Mouse (Mus musculus) cortical plate, adult 2 months (tissue): ENCODE measurements around the gene Apln.

ENCODE experiments used
- CTCF ChIP-seq: fragments of 200-500 bp; IDR thresholded peaks from 2 replicates; pipeline ENCODE4 v1.5.1; 2011; ENCODE audit warnings: mild to moderate bottlenecking, control low read depth, low read length; ENCODE audit not compliant: insufficient read depth; ENCODE audit errors: extremely low read depth
- POLR2A ChIP-seq: fragments of 200-500 bp; IDR thresholded peaks from 2 replicates; pipeline ENCODE4 v1.6.1; 2011; ENCODE audit warnings: mild to moderate bottlenecking, low read length, control low read depth; ENCODE audit not compliant: insufficient read depth; ENCODE audit errors: extremely low read depth

DNA sequence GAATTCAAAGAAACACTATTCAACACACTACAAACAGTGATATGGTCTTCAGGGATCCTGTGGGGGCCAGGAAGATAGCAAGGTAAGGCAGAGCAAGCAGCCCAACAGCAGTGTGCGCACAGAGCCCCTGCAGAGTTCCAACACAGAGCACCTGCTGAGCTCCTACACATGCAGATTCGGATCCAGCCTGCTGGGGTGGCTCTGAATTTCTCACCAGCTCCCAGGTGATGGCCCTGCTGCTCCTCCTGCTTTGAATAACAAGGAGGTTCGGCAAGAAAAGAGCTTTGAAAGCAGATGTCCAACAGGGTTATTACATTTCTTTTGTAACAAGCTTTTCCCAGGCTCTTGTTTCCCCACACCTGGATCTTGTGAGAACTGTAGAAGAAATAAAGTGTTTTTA is 37.3 kb upstream of the Apln start:
- TF ChIP-seq CTCF, result no peak
- TF ChIP-seq POLR2A, result no peak
